Mouse (Mus musculus): ENCODE data around the gene Prss32. TPM values are rescaled to one million over a fixed set of nuclear protein-coding genes. Genes with fewer than 3 reads are reported as not detected.

The Prss32 gene
- polyA plus RNA-seq (2015; fragmentation: Illumina TruSeq; extraction: RNeasy Lipid Tissue Mini Kit (QIAGEN cat#74804); ENCODE audit: insufficient read depth, low replicate concordance) = not detected

DNA sequence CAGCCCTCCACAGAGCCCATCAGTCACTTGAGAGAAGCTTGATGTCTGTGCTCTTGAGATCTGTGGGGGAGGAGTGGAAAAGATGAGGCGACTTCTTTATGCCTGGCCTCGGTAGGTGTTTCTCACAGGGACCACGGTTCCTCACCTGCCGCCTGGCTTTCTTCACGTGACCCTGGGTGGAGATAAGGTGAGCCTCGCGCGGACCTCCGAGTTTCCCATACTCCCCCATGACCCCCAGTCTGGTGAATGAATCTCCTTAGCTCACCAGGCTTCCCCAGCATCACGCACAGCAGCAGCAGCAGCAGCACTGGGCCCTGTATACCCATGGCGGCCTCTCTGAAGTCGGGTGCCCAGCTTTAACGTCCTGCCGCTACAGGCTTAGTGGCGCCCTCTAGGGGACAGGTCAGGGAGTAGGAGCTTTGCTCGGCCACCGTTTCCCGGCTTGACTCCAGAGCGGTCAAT is at the start of gene Prss32, which contains the start of gene Prss41:
Gene Prss32, plus strand, starts transcription at position 44 of the 462 bp plus-strand sequence.
Gene Prss41, minus strand, starts transcription at position 361 of the 462 bp plus-strand sequence.

DNA sequence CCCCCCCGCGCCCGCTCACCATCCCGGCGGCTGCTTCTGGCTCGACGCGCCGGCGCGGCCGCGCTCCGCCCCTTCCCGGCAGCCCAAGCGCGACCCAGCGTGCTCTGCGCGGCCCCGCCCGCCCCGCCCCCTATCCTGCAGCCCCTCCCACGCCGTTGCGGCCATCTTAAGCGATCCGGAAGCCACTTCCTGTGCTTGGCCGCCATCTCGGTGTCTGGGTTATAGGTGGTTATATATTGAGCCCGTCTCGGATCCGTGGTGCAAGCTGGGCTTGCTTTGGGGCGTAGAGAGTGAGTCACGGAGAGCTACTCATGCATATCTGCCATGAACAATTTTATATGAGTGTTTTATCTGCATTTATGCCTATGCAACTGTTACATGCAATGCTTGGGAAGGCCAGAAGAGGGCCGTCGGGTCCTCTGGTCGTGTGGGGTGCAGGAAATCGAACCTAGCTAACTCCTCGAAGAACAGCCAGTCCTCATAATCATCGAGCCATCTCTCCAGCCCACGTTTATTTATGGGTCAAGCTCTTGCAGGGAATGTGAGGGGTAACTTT is 14.5 kb upstream of the Prss32 start, which contains the start of gene Elob:
Gene Elob, minus strand, starts transcription at position 73 of the 556 bp plus-strand sequence.

DNA sequence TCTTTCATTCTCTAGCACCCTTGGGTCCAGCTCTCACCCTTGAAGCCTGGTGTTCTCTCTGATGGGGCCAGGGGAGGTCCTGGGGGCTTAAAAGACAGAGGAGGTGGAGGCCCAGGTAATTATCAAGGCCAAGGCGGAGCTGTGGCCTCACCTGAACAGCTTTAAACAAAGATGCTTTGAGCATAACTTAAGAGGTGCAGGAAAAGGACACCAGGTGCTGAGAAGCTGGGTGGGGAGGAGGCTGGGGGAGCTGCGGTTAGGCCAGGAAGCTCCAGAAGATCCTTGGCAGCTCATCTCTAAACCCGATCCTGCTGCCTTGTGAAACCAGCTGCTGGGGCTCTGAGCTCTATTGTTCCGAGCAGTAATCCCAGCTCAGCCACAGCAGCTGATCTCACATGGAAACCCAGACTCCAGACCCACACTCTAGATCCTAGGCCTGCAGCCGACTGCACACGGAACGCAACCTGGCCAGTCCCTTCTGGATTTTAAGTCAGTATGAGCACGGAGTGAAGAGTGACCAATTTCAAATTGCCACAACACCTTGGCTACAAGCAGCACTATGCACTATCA is 7.6 kb upstream of the Prss32 start, which contains the start of gene Prss33:
Gene Prss33, minus strand, starts transcription at position 51 of the 570 bp plus-strand sequence.

DNA sequence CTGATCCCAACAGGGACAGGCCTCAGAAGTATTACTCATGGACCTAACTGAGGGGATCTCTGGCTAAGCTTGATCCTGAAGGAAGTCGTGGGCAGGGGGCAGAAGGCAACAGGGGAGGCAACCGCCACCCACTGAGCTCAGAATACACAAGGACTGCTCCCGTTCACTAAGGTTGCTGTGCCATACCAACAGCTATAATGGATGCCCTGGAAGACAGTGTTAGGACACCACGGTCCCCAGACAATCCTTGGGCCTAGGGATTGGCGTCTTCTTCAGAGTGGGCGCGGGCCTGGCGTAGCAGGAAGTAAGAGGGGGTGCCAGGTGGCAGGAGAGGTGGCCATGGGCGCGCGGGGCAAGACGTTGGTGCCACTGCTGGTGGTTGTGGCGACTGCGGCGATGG is 24.1 kb downstream of the Prss32 start, which contains the start of gene Prss21:
Gene Prss21, plus strand, starts transcription at position 301 of the 400 bp plus-strand sequence.

DNA sequence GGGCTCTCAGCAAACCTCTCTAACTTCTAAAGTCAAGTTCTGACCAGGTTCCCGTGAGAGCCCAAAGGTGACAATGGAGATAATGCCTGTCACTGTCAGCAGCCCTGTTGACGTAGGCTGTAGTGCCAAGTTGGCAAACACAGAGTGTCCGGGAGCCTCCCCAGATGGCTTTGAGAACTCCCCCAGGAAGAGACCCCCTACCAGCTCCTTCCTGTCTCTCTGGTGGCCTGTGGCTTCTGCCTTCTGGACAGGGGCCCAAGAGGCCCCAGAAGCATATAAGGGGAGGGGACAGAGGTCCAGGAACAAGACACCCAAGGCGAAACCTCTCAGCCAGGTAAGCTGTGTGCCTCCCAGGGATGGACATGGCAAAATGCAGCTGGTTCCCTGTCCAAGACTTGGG is 36.9 kb downstream of the Prss32 start, which contains the start of the genes Dcpp1 and Dcpp2:
Gene Dcpp1, plus strand, starts transcription at position 301 of the 400 bp plus-strand sequence.
Gene Dcpp2, plus strand, starts transcription at position 305 of the 400 bp plus-strand sequence.

Other genes starting within 250 kb of the Prss32 start
- gene Zfp13, start 244.4 kb upstream of the Prss32 start, polyA plus RNA-seq (2015; fragmentation: Illumina TruSeq; extraction: RNeasy Lipid Tissue Mini Kit (QIAGEN cat#74804); ENCODE audit: insufficient read depth, low replicate concordance) = 0.72 TPM
- not detected for gene Zscan10, start 243.0 kb upstream of the Prss32 start, polyA plus RNA-seq (2015; fragmentation: Illumina TruSeq; extraction: RNeasy Lipid Tissue Mini Kit (QIAGEN cat#74804); ENCODE audit: insufficient read depth, low replicate concordance)
- 1.0 TPM for gene Mmp25, start 198.6 kb upstream of the Prss32 start, polyA plus RNA-seq (2015; fragmentation: Illumina TruSeq; extraction: RNeasy Lipid Tissue Mini Kit (QIAGEN cat#74804); ENCODE audit: insufficient read depth, low replicate concordance)
- gene Bicdl2, start 183.3 kb upstream of the Prss32 start, polyA plus RNA-seq (2015; fragmentation: Illumina TruSeq; extraction: RNeasy Lipid Tissue Mini Kit (QIAGEN cat#74804); ENCODE audit: insufficient read depth, low replicate concordance) = not detected
- 29.3 TPM for gene Hcfc1r1, start 170.3 kb upstream of the Prss32 start, polyA plus RNA-seq (2015; fragmentation: Illumina TruSeq; extraction: RNeasy Lipid Tissue Mini Kit (QIAGEN cat#74804); ENCODE audit: insufficient read depth, low replicate concordance)
- 9.4 TPM for gene Thoc6, start 170.0 kb upstream of the Prss32 start, polyA plus RNA-seq (2015; fragmentation: Illumina TruSeq; extraction: RNeasy Lipid Tissue Mini Kit (QIAGEN cat#74804); ENCODE audit: insufficient read depth, low replicate concordance)
- gene Tnfrsf12a, start 166.4 kb upstream of the Prss32 start, polyA plus RNA-seq (2015; fragmentation: Illumina TruSeq; extraction: RNeasy Lipid Tissue Mini Kit (QIAGEN cat#74804); ENCODE audit: insufficient read depth, low replicate concordance) = 4.0 TPM
- not detected for gene Cldn6, start 164.6 kb upstream of the Prss32 start, polyA plus RNA-seq (2015; fragmentation: Illumina TruSeq; extraction: RNeasy Lipid Tissue Mini Kit (QIAGEN cat#74804); ENCODE audit: insufficient read depth, low replicate concordance)
- gene Cldn9, start 159.8 kb upstream of the Prss32 start, polyA plus RNA-seq (2015; fragmentation: Illumina TruSeq; extraction: RNeasy Lipid Tissue Mini Kit (QIAGEN cat#74804); ENCODE audit: insufficient read depth, low replicate concordance) = not detected
- gene 1520401A03Rik, start 121.1 kb upstream of the Prss32 start, polyA plus RNA-seq (2015; fragmentation: Illumina TruSeq; extraction: RNeasy Lipid Tissue Mini Kit (QIAGEN cat#74804); ENCODE audit: insufficient read depth, low replicate concordance) = not detected
- 7.6 TPM for gene Pkmyt1, start 117.5 kb upstream of the Prss32 start, polyA plus RNA-seq (2015; fragmentation: Illumina TruSeq; extraction: RNeasy Lipid Tissue Mini Kit (QIAGEN cat#74804); ENCODE audit: insufficient read depth, low replicate concordance)
- 3.6 TPM for gene Paqr4, start 103.0 kb upstream of the Prss32 start, polyA plus RNA-seq (2015; fragmentation: Illumina TruSeq; extraction: RNeasy Lipid Tissue Mini Kit (QIAGEN cat#74804); ENCODE audit: insufficient read depth, low replicate concordance)
- gene Kremen2, start 98.0 kb upstream of the Prss32 start, polyA plus RNA-seq (2015; fragmentation: Illumina TruSeq; extraction: RNeasy Lipid Tissue Mini Kit (QIAGEN cat#74804); ENCODE audit: insufficient read depth, low replicate concordance) = 0.28 TPM
- 9.9 TPM for gene Flywch1, start 72.3 kb upstream of the Prss32 start, polyA plus RNA-seq (2015; fragmentation: Illumina TruSeq; extraction: RNeasy Lipid Tissue Mini Kit (QIAGEN cat#74804); ENCODE audit: insufficient read depth, low replicate concordance)
- 0.57 TPM for gene Flywch2, start 57.8 kb upstream of the Prss32 start, polyA plus RNA-seq (2015; fragmentation: Illumina TruSeq; extraction: RNeasy Lipid Tissue Mini Kit (QIAGEN cat#74804); ENCODE audit: insufficient read depth, low replicate concordance)
- gene Srrm2, start 53.3 kb upstream of the Prss32 start, polyA plus RNA-seq (2015; fragmentation: Illumina TruSeq; extraction: RNeasy Lipid Tissue Mini Kit (QIAGEN cat#74804); ENCODE audit: insufficient read depth, low replicate concordance) = 445 TPM
- gene Elob, start 14.7 kb upstream of the Prss32 start, polyA plus RNA-seq (2015; fragmentation: Illumina TruSeq; extraction: RNeasy Lipid Tissue Mini Kit (QIAGEN cat#74804); ENCODE audit: insufficient read depth, low replicate concordance) = 39.3 TPM
- not detected for gene Prss33, start 7.8 kb upstream of the Prss32 start, polyA plus RNA-seq (2015; fragmentation: Illumina TruSeq; extraction: RNeasy Lipid Tissue Mini Kit (QIAGEN cat#74804); ENCODE audit: insufficient read depth, low replicate concordance)
- gene Prss41, start 317 bp downstream of the Prss32 start, polyA plus RNA-seq (2015; fragmentation: Illumina TruSeq; extraction: RNeasy Lipid Tissue Mini Kit (QIAGEN cat#74804); ENCODE audit: insufficient read depth, low replicate concordance) = 0.12 TPM
- not detected for gene Prss21, start 24.2 kb downstream of the Prss32 start, polyA plus RNA-seq (2015; fragmentation: Illumina TruSeq; extraction: RNeasy Lipid Tissue Mini Kit (QIAGEN cat#74804); ENCODE audit: insufficient read depth, low replicate concordance)
- not detected for gene Dcpp1, start 37.0 kb downstream of the Prss32 start, polyA plus RNA-seq (2015; fragmentation: Illumina TruSeq; extraction: RNeasy Lipid Tissue Mini Kit (QIAGEN cat#74804); ENCODE audit: insufficient read depth, low replicate concordance)
- gene Dcpp2, start 37.0 kb downstream of the Prss32 start, polyA plus RNA-seq (2015; fragmentation: Illumina TruSeq; extraction: RNeasy Lipid Tissue Mini Kit (QIAGEN cat#74804); ENCODE audit: insufficient read depth, low replicate concordance) = not detected
- not detected for gene Dcpp3, start 73.6 kb downstream of the Prss32 start, polyA plus RNA-seq (2015; fragmentation: Illumina TruSeq; extraction: RNeasy Lipid Tissue Mini Kit (QIAGEN cat#74804); ENCODE audit: insufficient read depth, low replicate concordance)
- gene Sbp, start 97.8 kb downstream of the Prss32 start, polyA plus RNA-seq (2015; fragmentation: Illumina TruSeq; extraction: RNeasy Lipid Tissue Mini Kit (QIAGEN cat#74804); ENCODE audit: insufficient read depth, low replicate concordance) = not detected
- not detected for gene Sbpl, start 111.4 kb downstream of the Prss32 start, polyA plus RNA-seq (2015; fragmentation: Illumina TruSeq; extraction: RNeasy Lipid Tissue Mini Kit (QIAGEN cat#74804); ENCODE audit: insufficient read depth, low replicate concordance)
- gene Prss30, start 136.7 kb downstream of the Prss32 start, polyA plus RNA-seq (2015; fragmentation: Illumina TruSeq; extraction: RNeasy Lipid Tissue Mini Kit (QIAGEN cat#74804); ENCODE audit: insufficient read depth, low replicate concordance) = 11.0 TPM
- gene Prss22, start 154.2 kb downstream of the Prss32 start, polyA plus RNA-seq (2015; fragmentation: Illumina TruSeq; extraction: RNeasy Lipid Tissue Mini Kit (QIAGEN cat#74804); ENCODE audit: insufficient read depth, low replicate concordance) = not detected
- gene Prss27, start 194.3 kb downstream of the Prss32 start, polyA plus RNA-seq (2015; fragmentation: Illumina TruSeq; extraction: RNeasy Lipid Tissue Mini Kit (QIAGEN cat#74804); ENCODE audit: insufficient read depth, low replicate concordance) = not detected
- 19.9 TPM for gene Kctd5, start 229.6 kb downstream of the Prss32 start, polyA plus RNA-seq (2015; fragmentation: Illumina TruSeq; extraction: RNeasy Lipid Tissue Mini Kit (QIAGEN cat#74804); ENCODE audit: insufficient read depth, low replicate concordance)